18 mouse cellular contexts compared by ENCODE assay signal in the genomic region with DNA sequence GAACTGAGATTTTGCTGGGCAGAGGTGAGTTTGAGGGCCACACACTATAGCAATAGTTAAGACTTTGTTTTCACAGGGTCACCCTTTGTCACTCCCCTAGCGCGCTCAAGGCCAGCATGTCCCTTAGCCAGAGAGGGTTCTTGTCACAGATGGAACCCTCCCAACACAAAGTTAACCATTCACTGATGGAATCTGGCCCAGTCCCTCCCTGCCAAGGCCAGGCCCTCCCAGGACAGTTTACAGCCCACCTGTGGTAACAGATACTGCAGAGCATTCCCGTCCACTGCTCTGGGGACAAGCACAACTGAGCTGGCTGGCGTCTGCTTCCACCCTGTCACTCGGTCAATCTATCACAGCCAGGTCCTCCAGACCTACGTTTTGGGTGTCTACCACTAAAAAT.
DNase-seq lines count a peak whose midpoint lies in the region; ATAC-seq and TF ChIP-seq lines count a peak whose summit lies in the region.
"Had no signal": no experiment of that assay in that cellular context is flagged by ENCODE, and none has a peak within 500 bp of the region (broad histone marks: within the 10 kb centered on the region; RNA-seq: fewer than 3 reads in every experiment).

No protein-coding gene starts in this region.

- no peaks in the 10 kb centered on the region for H3K9me3 ChIP-seq in CH12.LX (replicated peaks; ENCODE audit: low read length)
- no peaks in the 10 kb centered on the region for H3K9me3 ChIP-seq in kidney, postnatal 0 days (replicated peaks; ENCODE audit: low read length)
- H3K9me3 ChIP-seq in liver, embryonic 14.5 days (ENCODE audit: control insufficient read depth, low read length), result no peaks in the 10 kb centered on the region
- H3K9me3 ChIP-seq in heart, embryonic 10.5 days, result no peaks in the 10 kb centered on the region
- no peaks in the 10 kb centered on the region for H3K9me3 ChIP-seq in forebrain, embryonic 11.5 days (ENCODE audit: control insufficient read depth, low read length)
- H3K9me3 ChIP-seq: embryonic facial prominence, embryonic 10.5 days; heart, embryonic 12.5 days; megakaryocyte, embryonic 14.5 days had no signal

- H3K36me3 ChIP-seq in CH12.LX (replicated peaks in 1 of 2; ENCODE audit: control insufficient read depth in 1 of 2, insufficient read depth in 1 of 2, low read length in 1 of 2), result peaks cover 10 to 74% of the 10 kb centered on the region in 2 experiments
- no peaks in the 10 kb centered on the region for H3K36me3 ChIP-seq in kidney, postnatal 0 days (ENCODE audit: insufficient read depth, low read length)
- no peaks in the 10 kb centered on the region for H3K36me3 ChIP-seq in liver, embryonic 14.5 days (replicated peaks; ENCODE audit: control insufficient read depth, insufficient read depth, low read depth)
- H3K36me3 ChIP-seq in heart, embryonic 10.5 days, result no peaks in the 10 kb centered on the region
- no peaks in the 10 kb centered on the region; the same call in 1 of the 2 replicates for H3K36me3 ChIP-seq in forebrain, embryonic 11.5 days (ENCODE audit: control insufficient read depth, insufficient read depth, low read length)
- H3K36me3 ChIP-seq: heart, embryonic 12.5 days had no signal

- no peak for DNase-seq in CH12.LX (ENCODE audit: extremely low read depth)
- DNase-seq in adrenal gland, postnatal 36 days, result peak; percentile 42 to 61
- DNase-seq in kidney, postnatal 0 days (ENCODE audit: low spot score), result peak; percentile 50
- DNase-seq in liver, embryonic 14.5 days (ENCODE audit: low read depth in 3 of 3, low spot score in 3 of 3), result no peak
- DNase-seq in heart, embryonic 10.5 days (ENCODE audit: low spot score), result no peak
- DNase-seq in right cerebral cortex, postnatal 25 days, result no peak
- no peak for DNase-seq in thymus, postnatal 36 days
- DNase-seq in forebrain, embryonic 11.5 days (ENCODE audit: low spot score), result no peak
- DNase-seq: cerebellum, postnatal 14 days; layer of hippocampus, adult 9-11 months; left cerebral cortex, postnatal 4 days; spleen, adult 18-20 months; thymus, postnatal 4 days had no signal

- TF ChIP-seq RAD21 in CH12.LX (IDR thresholded peaks at IDR 0.05; ENCODE audit: low read depth, low read length), result no peak

- no peaks in the 10 kb centered on the region for H3K27me3 ChIP-seq in CH12.LX (replicated peaks)
- H3K27me3 ChIP-seq in kidney, postnatal 0 days (ENCODE audit: insufficient read depth, low read length), result no peaks in the 10 kb centered on the region
- H3K27me3 ChIP-seq in liver, embryonic 14.5 days (ENCODE audit: control insufficient read depth, insufficient read depth, low read length), result no peaks in the 10 kb centered on the region
- H3K27me3 ChIP-seq in heart, embryonic 10.5 days (ENCODE audit: insufficient read depth, poor library complexity, severe bottlenecking), result no peaks in the 10 kb centered on the region
- H3K27me3 ChIP-seq in forebrain, embryonic 11.5 days (ENCODE audit: control insufficient read depth, insufficient read depth, low read length), result no peaks in the 10 kb centered on the region
- H3K27me3 ChIP-seq: heart, embryonic 12.5 days; megakaryocyte, embryonic 14.5 days had no signal

- H3K27ac ChIP-seq in CH12.LX (ENCODE audit: insufficient read depth, low read depth), result peak overlapping the region; percentile 42
- H3K27ac ChIP-seq in kidney, postnatal 0 days, result peak overlapping the region; percentile 10; the same call in 1 of the 2 replicates
- H3K27ac ChIP-seq in liver, embryonic 14.5 days, result no peak overlapping the region
- no peak overlapping the region for H3K27ac ChIP-seq in heart, embryonic 10.5 days
- H3K27ac ChIP-seq in forebrain, embryonic 11.5 days (ENCODE audit: low read depth, low read length), result no peak overlapping the region
- H3K27ac ChIP-seq: embryonic facial prominence, embryonic 10.5 days had no signal

- H3K4me1 ChIP-seq in CH12.LX (ENCODE audit: control insufficient read depth in 1 of 2, insufficient read depth in 2 of 2), result peaks cover 64 to 100% of the 10 kb centered on the region in 2 experiments
- H3K4me1 ChIP-seq in kidney, postnatal 0 days (replicated peaks; ENCODE audit: insufficient read depth, low read length), result peaks cover 26% of the 10 kb centered on the region
- peaks cover 0 to 23% of the 10 kb centered on the region in 2 experiments; a peak in 2 of 4 replicates for H3K4me1 ChIP-seq in liver, embryonic 14.5 days (replicated peaks; ENCODE audit: control insufficient read depth in 2 of 2, insufficient read depth in 2 of 2, low read length in 1 of 2)
- H3K4me1 ChIP-seq in heart, embryonic 10.5 days, result peaks cover 35% of the 10 kb centered on the region
- no peaks in the 10 kb centered on the region for H3K4me1 ChIP-seq in forebrain, embryonic 11.5 days (replicated peaks; ENCODE audit: control insufficient read depth, insufficient read depth, low read length)

- H3K4me3 ChIP-seq in CH12.LX (replicated peaks in 1 of 3; ENCODE audit: low read depth in 2 of 3, low read length in 2 of 3, poor library complexity in 1 of 3), result no peak overlapping the region
- no peak overlapping the region for H3K4me3 ChIP-seq in kidney, postnatal 0 days (replicated peaks; ENCODE audit: low read depth, low read length)
- H3K4me3 ChIP-seq in liver, embryonic 14.5 days (ENCODE audit: insufficient read depth in 1 of 2, low read depth in 2 of 2, low read length in 2 of 2), result no peak overlapping the region
- H3K4me3 ChIP-seq in heart, embryonic 10.5 days, result no peak overlapping the region
- H3K4me3 ChIP-seq in forebrain, embryonic 11.5 days (ENCODE audit: low read depth, low read length), result no peak overlapping the region
- H3K4me3 ChIP-seq: embryonic facial prominence, embryonic 10.5 days; heart, embryonic 12.5 days; megakaryocyte, embryonic 14.5 days; myocyte had no signal

- no peak overlapping the region for H3K4me2 ChIP-seq in CH12.LX (ENCODE audit: insufficient read depth, low read depth, poor library complexity, severe bottlenecking)
- no peak overlapping the region for H3K4me2 ChIP-seq in kidney, postnatal 0 days (ENCODE audit: low read length)
- H3K4me2 ChIP-seq in liver, embryonic 14.5 days (ENCODE audit: low read depth), result no peak overlapping the region
- no peak overlapping the region for H3K4me2 ChIP-seq in forebrain, embryonic 11.5 days (ENCODE audit: low read depth, low read length, severe bottlenecking)
- H3K4me2 ChIP-seq: heart, embryonic 12.5 days had no signal

- H3K79me2 ChIP-seq in CH12.LX (replicated peaks; ENCODE audit: control insufficient read depth, extremely low read depth, insufficient read depth, poor library complexity, severe bottlenecking), result peaks cover 99% of the 10 kb centered on the region

- no peak for TF ChIP-seq EP300 in CH12.LX (IDR thresholded peaks at IDR 0.05; ENCODE audit: low read length)
- TF ChIP-seq EP300 in liver, embryonic 14.5 days (IDR thresholded peaks at IDR 0.05; ENCODE audit: low read depth), result no peak

- dilution Hi-C loops in CH12.LX (cut with MboI; ENCODE audit: extremely low pct_ligation_motif_present, extremely low pct_unique_long_range_greater_than_20kb, low sequenced_read_pairs), result no loop called here

- no peak overlapping the region for H3K9ac ChIP-seq in CH12.LX (ENCODE audit: insufficient read depth, low read depth)
- H3K9ac ChIP-seq in kidney, postnatal 0 days (ENCODE audit: low read depth, low read length), result no peak overlapping the region
- H3K9ac ChIP-seq in liver, embryonic 14.5 days (replicated peaks), result no peak overlapping the region
- no peak overlapping the region for H3K9ac ChIP-seq in forebrain, embryonic 11.5 days (ENCODE audit: low read length)
- H3K9ac ChIP-seq: heart, embryonic 12.5 days had no signal

- ATAC-seq in kidney, postnatal 0 days (replicated peaks; ENCODE audit: low FRiP score, low read depth), result no peak; the same call in 1 of the 2 replicates
- ATAC-seq in liver, embryonic 14.5 days (ENCODE audit: insufficient read depth), result peak; percentile 71
- ATAC-seq in forebrain, embryonic 11.5 days (replicated peaks; ENCODE audit: low FRiP score), result no peak
- ATAC-seq: activated CD4-positive, CD25-positive, alpha-beta regulatory T cell, adult 4 months had no signal

- WGBS in kidney, postnatal 0 days, result 40% methylated on average over 6 of the region's 6 CpGs
- 64% methylated on average over 6 of the region's 6 CpGs for WGBS in liver, embryonic 14.5 days (ENCODE audit: insufficient replicate concordance)
- 70% methylated on average over 6 of the region's 6 CpGs for whole genome bisulfite sequencing in heart, embryonic 10.5 days
- 86% methylated on average over 6 of the region's 6 CpGs for WGBS in forebrain, embryonic 11.5 days

- TF ChIP-seq POLR2A in CH12.LX (IDR thresholded peaks at IDR 0.05; ENCODE audit: low read depth, low read length), result no peak

- TF ChIP-seq CTCF in CH12.LX (conservative IDR thresholded peaks at IDR 0.05 in 1 of 2, IDR thresholded peaks at IDR 0.05 in 1 of 2; ENCODE audit: low read depth in 2 of 2, low read length in 2 of 2), result no peak
- no peak for TF ChIP-seq CTCF in kidney, postnatal 0 days (IDR thresholded peaks at IDR 0.05; ENCODE audit: low read depth)
- TF ChIP-seq CTCF in liver, embryonic 14.5 days (IDR thresholded peaks at IDR 0.05; ENCODE audit: low read depth), result no peak

- in situ Hi-C loops in CH12.LX (cut with MboI; ENCODE audit: low pct_ligation_motif_present, low pct_unique_long_range_greater_than_20kb, low sequenced_read_pairs), result loop anchor here (5.0 kb wide), 1 partner anchor 45 kb away; no protein-coding TSS in a partner anchor

TF ChIP-seq in CH12.LX, 34 proteins besides CTCF, POLR2A, EP300 and RAD21:
- TF ChIP-seq JUN (IDR thresholded peaks at IDR 0.05; ENCODE audit: insufficient read depth, low read depth, low read length) (no peak), BHLHE40 (IDR thresholded peaks at IDR 0.05; ENCODE audit: low read depth, low read length) (no peak), CHD2 (IDR thresholded peaks at IDR 0.05; ENCODE audit: low read length) (no peak)

Comparison
In these comparisons a context has a peak if more than half of its experiments do, and no peak if none do; other contexts are left out.
1. DNase-seq: peak in adrenal gland, postnatal 36 days (2 of 2) and kidney, postnatal 0 days (single experiment); none in CH12.LX (single experiment), liver, embryonic 14.5 days (0 of 3), heart, embryonic 10.5 days (single experiment), right cerebral cortex, postnatal 25 days (single experiment), thymus, postnatal 36 days (0 of 2) and forebrain, embryonic 11.5 days (single experiment).
2. H3K27ac ChIP-seq: peak in CH12.LX (single experiment) and kidney, postnatal 0 days (single experiment); none in liver, embryonic 14.5 days (single experiment), heart, embryonic 10.5 days (single experiment) and forebrain, embryonic 11.5 days (single experiment).